Mouse (Mus musculus) liver, embryonic 14.5 days (tissue): ENCODE data around the gene Hspb6. TPM values are rescaled to one million over a fixed set of nuclear protein-coding genes. Genes with fewer than 3 reads are reported as not detected.

ENCODE experiments used
- ATAC-seq: fragments of 200-750 bp; cut with Nextera tagmentation; 2 replicates; pipeline ENCODE4 v1.8.0; 2017; ENCODE audit warnings: moderate number of reproducible peaks, mild to moderate bottlenecking, moderate library complexity; ENCODE audit not compliant: insufficient read depth
- DNase-seq, 3 experiments: peaks; one replicate each; pipeline ENCODE4 v3.0.0-alpha.2; 2012 to 2013; ENCODE audit warnings: low read depth in 3 of 3, low spot score in 3 of 3
- H3K27ac ChIP-seq: fragments of 300-500 bp; sonication (generic); 2 replicates; pipeline ENCODE4 v1.5.1; 2014; ENCODE audit warnings: moderate library complexity, mild to moderate bottlenecking, control low read depth, inconsistent platforms
- H3K27me3 ChIP-seq: fragments of 300-500 bp; sonication (generic); 2 replicates; pipeline ENCODE4 v1.6.1; 2014; ENCODE audit warnings: mild to moderate bottlenecking, low read length, moderate library complexity; ENCODE audit not compliant: control insufficient read depth, insufficient read depth
- H3K36me3 ChIP-seq: fragments of 300-500 bp; sonication (generic); replicated peaks from 2 replicates; pipeline ENCODE4 v1.6.1; 2014; ENCODE audit warnings: low read depth; ENCODE audit not compliant: control insufficient read depth, insufficient read depth
- H3K4me1 ChIP-seq, 2 experiments: fragments of 200-500 bp in 1 of 2; fragments of 300-500 bp in 1 of 2; sonication (generic) in 1 of 2; replicated peaks; 2 replicates each; pipeline ENCODE4 v1.6.1; 2012 to 2014; ENCODE audit warnings: antibody characterized with exemption in 1 of 2, inconsistent platforms in 1 of 2, low read length in 1 of 2; ENCODE audit not compliant: control insufficient read depth in 2 of 2, insufficient read depth in 2 of 2
- H3K4me2 ChIP-seq: fragments of 300-500 bp; sonication (generic); 2 replicates; pipeline ENCODE4 v1.6.1; 2014; ENCODE audit warnings: low read depth, mild to moderate bottlenecking, control low read depth, moderate library complexity
- H3K4me3 ChIP-seq, 2 experiments: fragments of 200-500 bp in 1 of 2; fragments of 300-500 bp in 1 of 2; sonication (generic) in 1 of 2; 2 replicates each; pipeline ENCODE4 v1.5.1; 2012 to 2014; ENCODE audit warnings: low read depth in 2 of 2, low read length in 2 of 2, mild to moderate bottlenecking in 2 of 2, control low read depth in 1 of 2, inconsistent platforms in 1 of 2, moderate library complexity in 1 of 2; ENCODE audit not compliant: insufficient read depth in 1 of 2
- H3K9ac ChIP-seq: fragments of 300-500 bp; sonication (generic); replicated peaks from 2 replicates; pipeline ENCODE4 v1.6.1; 2014; ENCODE audit warnings: mild to moderate bottlenecking, control low read depth, moderate library complexity
- H3K9me3 ChIP-seq: fragments of 300-500 bp; sonication (generic); 2 replicates; pipeline ENCODE4 v1.6.1; 2016; ENCODE audit warnings: low read length, mixed read lengths; ENCODE audit not compliant: control insufficient read depth
- CTCF ChIP-seq: IDR thresholded peaks from 2 replicates; pipeline ENCODE4 v1.5.1; 2016; ENCODE audit warnings: antibody characterized with exemption, low read depth, control low read depth
- EP300 ChIP-seq: IDR thresholded peaks from 2 replicates; pipeline ENCODE4 v1.6.1; 2016; ENCODE audit warnings: antibody characterized with exemption, low read depth
- WGBS: fragments of 180-500 bp; shearing (Covaris S2); extraction: QIAGEN DNeasy Blood & Tissue Kit; methylation state at CpG from one replicate; pipeline ENCODE4 v1.1.7; 2014; ENCODE audit not compliant: insufficient replicate concordance; 5-methylcytosine and 5-hydroxymethylcytosine counted together
- polyA plus RNA-seq, 2 experiments: library from polyadenylated mRNA; depleted of rRNA in 1 of 2; stranded (reverse) in 1 of 2; unstranded in 1 of 2; fragments of >200 nt; fragmentation: Nextera tagmentation in 1 of 2; extraction: Ambion mirVana in 1 of 2; gene quantifications; 2 replicates each; pipeline versions ENCODE4 v1.2.1 to v1.2.3; 2012 to 2014

The Hspb6 gene
- 4.2 and 5.5 TPM in 2 replicates for polyA plus RNA-seq (2012; rRNA removed)
- 3.0 and 3.6 TPM in 2 replicates for polyA plus RNA-seq (2014; fragmentation: Nextera tagmentation; extraction: Ambion mirVana)

DNA sequence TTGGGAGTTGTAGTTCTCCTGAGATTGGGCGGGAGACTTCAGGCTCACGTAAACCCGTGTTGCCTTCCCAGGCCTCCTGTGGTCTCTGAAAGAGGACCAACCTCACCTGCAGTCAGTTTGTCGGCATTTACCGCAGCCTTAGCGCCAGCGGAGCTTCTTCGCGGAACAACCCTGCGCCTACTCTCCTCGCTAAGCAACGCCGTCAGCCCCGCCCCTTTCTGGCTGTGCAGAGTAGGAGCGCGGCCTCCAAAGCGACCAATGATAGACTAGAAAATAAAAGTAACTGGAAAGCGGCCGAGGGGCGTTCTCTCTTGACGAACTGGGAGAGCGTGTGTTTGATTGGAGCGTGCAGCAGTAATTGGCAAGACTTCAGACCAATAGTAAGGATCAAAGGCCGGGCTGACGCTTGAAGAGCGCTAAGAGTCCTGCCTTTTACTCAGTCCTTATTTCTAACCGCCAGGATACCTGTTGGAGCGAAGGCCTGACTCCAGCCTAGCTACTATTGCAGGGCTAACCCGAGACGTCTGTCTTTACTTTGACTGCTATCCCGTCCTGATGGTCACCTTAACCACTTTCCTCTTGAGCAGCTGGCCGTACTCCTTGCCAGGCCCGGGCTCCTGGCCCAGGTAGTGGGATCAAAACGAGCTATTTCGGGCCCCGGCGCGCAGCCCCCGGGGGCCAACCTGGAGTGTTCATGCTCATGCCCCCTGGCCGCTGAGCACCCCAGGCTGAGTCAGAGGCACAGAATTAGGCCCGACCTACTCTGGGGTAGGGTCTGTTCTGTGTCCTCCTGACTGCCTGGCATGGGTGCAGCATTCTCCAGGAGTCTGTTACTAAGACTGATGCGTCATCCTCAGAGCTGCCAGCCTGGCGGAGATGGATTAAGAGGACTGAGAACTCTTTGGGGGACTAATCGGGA lies at the start of gene Hspb6, which contains the start of gene Proser3:
Hspb6 (plus strand) TSS at position 77 of the 919 bp plus-strand sequence.
Proser3 (minus strand) TSS at position 198 of the 919 bp plus-strand sequence.
- Histone ChIP-seq H3K9ac (peak within 1 kb of the TSS; percentile 96), H3K27me3 (no peaks in the 10 kb centered on the region), H3K4me3 (peak within 1 kb of the TSS; percentile 83 to 90), H3K9me3 (no peaks in the 10 kb centered on the region), H3K36me3 (peaks cover 19% of the 10 kb centered on the region), H3K27ac (peak within 1 kb of the TSS; percentile 95), H3K4me1 (peaks cover 6 to 7% of the 10 kb centered on the region in 2 experiments), H3K4me2 (peak within 1 kb of the TSS; percentile 99)
- ATAC-seq (peak; percentile 89), DNase-seq (peak; percentile 98 to 99 (median 99))
- TF ChIP-seq CTCF = peak; percentile 24
- TF ChIP-seq EP300 = no peak
- WGBS = under 1% methylated on average over 44 of the region's 44 CpGs

DNA sequence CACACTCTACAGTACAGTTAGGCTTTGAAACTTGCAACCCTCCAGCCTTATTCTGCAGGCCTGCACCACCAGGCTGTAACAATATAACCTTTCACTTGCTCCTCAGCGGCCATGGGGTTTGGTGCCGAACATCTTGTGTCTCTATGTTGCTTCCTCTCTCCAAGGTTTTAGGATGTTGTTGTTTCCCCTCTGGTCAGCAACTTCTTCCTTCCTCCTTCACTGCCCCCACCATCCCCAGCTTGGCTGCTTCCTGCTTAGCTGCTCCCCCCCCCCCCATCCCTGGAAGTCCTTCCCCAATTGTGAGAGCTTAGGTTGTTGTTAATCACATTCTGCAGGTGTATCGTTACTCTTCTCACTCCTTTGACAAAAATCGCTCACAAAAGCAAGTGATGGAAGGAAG lies 43.9 kb upstream of the Hspb6 start:
- Histone ChIP-seq H3K4me3 (no peak overlapping the region), H3K27me3 (no peaks in the 10 kb centered on the region), H3K27ac (no peak overlapping the region), H3K4me1 (no peaks in the 10 kb centered on the region), H3K36me3 (no peaks in the 10 kb centered on the region), H3K9me3 (no peaks in the 10 kb centered on the region), H3K4me2 (no peak overlapping the region), H3K9ac (no peak overlapping the region)
- DNase-seq = no peak
- WGBS = 22% methylated on average over 4 of the region's 4 CpGs
- no peak for ATAC-seq
- TF ChIP-seq CTCF (no peak), EP300 (no peak)

DNA sequence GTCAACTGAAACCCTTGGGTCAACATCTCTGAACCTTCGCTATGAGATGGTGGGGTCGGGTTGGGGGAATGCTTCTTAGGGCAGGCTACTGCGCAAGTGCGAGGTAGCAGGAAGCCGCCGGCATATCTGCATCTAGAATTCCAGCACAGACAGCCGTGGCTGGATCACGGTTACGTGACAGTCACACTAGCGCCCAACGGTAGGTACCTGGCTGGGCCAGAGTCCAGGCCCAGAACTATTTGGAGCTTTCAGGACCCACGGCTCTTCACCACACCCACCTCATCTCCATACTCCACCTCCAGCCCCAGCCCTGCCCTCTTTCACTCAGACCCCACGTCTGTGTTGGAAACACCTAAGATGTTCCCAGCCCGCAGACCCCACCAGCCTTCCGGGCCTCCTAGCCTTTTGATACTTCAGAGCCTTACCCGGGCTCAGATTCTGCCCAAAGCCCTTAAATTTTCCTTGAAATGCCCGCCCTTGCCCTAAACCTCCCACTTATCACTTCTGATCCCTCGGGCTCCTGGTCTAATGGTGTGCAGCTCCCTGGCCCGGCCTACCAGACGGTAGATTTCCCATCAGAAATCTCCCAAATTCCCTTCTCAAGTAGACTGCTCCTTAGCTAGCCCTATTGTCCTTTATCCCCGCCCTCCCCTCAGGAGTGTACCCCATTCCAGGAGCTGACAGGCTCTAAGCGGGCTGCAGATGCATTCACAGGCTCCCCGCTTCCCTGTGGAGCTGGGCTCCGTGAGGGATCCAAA lies 36.8 kb upstream of the Hspb6 start:
- 54% methylated on average over 24 of the region's 24 CpGs for whole genome bisulfite sequencing
- Histone ChIP-seq H3K4me1 (no peaks in the 10 kb centered on the region), H3K4me2 (no peak overlapping the region), H3K4me3 (no peak overlapping the region), H3K27me3 (no peaks in the 10 kb centered on the region), H3K27ac (no peak overlapping the region), H3K9me3 (no peaks in the 10 kb centered on the region), H3K9ac (no peak overlapping the region), H3K36me3 (no peaks in the 10 kb centered on the region)
- TF ChIP-seq EP300 (no peak), CTCF (no peak)
- DNase-seq (peak in 1 of 3 experiments; percentile 20), ATAC-seq (peak; percentile 2; the same call in 1 of the 2 replicates)

- H3K36me3 ChIP-seq = no peaks in the 10 kb centered on the region
- H3K27me3 ChIP-seq = no peaks in the 10 kb centered on the region
- no peak for DNase-seq
- no peak overlapping the region for H3K4me2 ChIP-seq
- no peak overlapping the region for H3K27ac ChIP-seq
- H3K9me3 ChIP-seq = no peaks in the 10 kb centered on the region
- 36% methylated on average over 8 of the region's 8 CpGs for WGBS
- no peaks in the 10 kb centered on the region for H3K4me1 ChIP-seq
- TF ChIP-seq CTCF (peak; percentile 48), EP300 (no peak)
- H3K4me3 ChIP-seq = no peak overlapping the region
- ATAC-seq = no peak
- H3K9ac ChIP-seq = no peak overlapping the region
Observed at GRCm38 (mm10) chr7:30518325-30518724, 33.7 kb upstream of the Hspb6 start.
